8 mouse cellular contexts compared by ENCODE assay signal in the genomic region with DNA sequence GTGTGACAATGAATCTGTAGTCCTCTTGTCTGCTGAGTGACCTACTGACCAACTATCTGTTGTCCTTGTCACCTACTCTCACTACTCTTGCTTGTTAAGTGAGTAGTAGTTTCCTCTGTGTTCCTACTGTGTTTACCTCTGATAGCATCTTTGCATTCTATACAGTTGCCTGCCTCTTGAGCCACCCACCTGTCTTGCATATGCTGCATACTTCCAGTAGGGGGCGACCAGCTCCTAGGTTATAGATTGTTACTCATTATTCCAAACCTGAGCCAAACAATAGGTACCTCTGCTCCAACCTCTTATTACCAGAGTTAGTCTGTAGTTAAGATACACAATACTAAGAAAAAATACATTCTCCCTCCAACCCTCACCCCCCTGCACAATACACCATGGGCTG. TPM values are rescaled to one million over a fixed set of nuclear protein-coding genes. Genes with fewer than 3 reads are reported as not detected.
DNase-seq lines count a peak whose midpoint lies in the region; ATAC-seq lines count a peak whose summit lies in the region.

No protein-coding gene starts in this region.

- H3K27ac ChIP-seq in hindbrain, embryonic 13.5 days = no peak overlapping the region

- H3K4me2 ChIP-seq in hindbrain, embryonic 13.5 days = no peak overlapping the region

- H3K9ac ChIP-seq in hindbrain, embryonic 13.5 days = no peak overlapping the region

- no peaks in the 10 kb centered on the region for H3K9me3 ChIP-seq in hindbrain, embryonic 13.5 days

- H3K36me3 ChIP-seq in hindbrain, embryonic 13.5 days = no peaks in the 10 kb centered on the region

- H3K4me1 ChIP-seq in hindbrain, embryonic 13.5 days (replicated peaks) = peaks cover 11% of the 10 kb centered on the region

- ATAC-seq in hindbrain, embryonic 13.5 days (ENCODE audit: low FRiP score) = peak; percentile 54
- ATAC-seq in erythroblast, adult 5-6 weeks (replicated peaks; ENCODE audit: low FRiP score, poor library complexity, severe bottlenecking) = no peak; the same call in 1 of the 2 replicates

- H3K4me3 ChIP-seq in hindbrain, embryonic 13.5 days = no peak overlapping the region

- H3K27me3 ChIP-seq in hindbrain, embryonic 13.5 days = 0 out of 2 replicates have a peak, but pooled peaks cover 3% of the 10 kb centered on the region

- DNase-seq in heart, adult 11 months = peak; percentile 85
- DNase-seq in heart, postnatal 36 days = no peak
- peak; percentile 59 to 61 for DNase-seq in B cell, adult 2 months
- DNase-seq in c-Kit-positive CD71-positive TER-119-negative erythroid progenitor cells, embryonic 14.5 days (ENCODE audit: low read depth) = peak; percentile 8
- peak; percentile 56 for DNase-seq in retina, postnatal 1 day
- DNase-seq in urinary bladder, adult 2 months (ENCODE audit: low spot score) = no peak

- WGBS in hindbrain, embryonic 13.5 days = 0% methylated on average over 1 of the region's 1 CpGs

- intact Hi-C loops in heart, postnatal 36 days (cut with DNase I) = no loop called here

RNA-seq across cellular contexts. Expression of a gene that starts 4.7 kb away (rescaled TPM):
- 10 to 100 TPM; 29.6 to 38.7 TPM for total RNA-seq in heart, postnatal 36 days (2021)
- polyA plus RNA-seq in hindbrain, embryonic 13.5 days (2015; fragmentation: Nextera tagmentation; extraction: Ambion mirVana) = 5.7 and 6.5 TPM in 2 replicates
- not detected in 2 replicates for total RNA-seq in erythroblast, adult 5-6 weeks (2015; ENCODE audit: low replicate concordance)
- not detected in 2 replicates for total RNA-seq in erythroblast, adult 5-6 weeks (2017; ENCODE audit: low replicate concordance)
- polyA plus RNA-seq in urinary bladder, adult 2 months (2012; rRNA removed) = 10.5 and 12.4 TPM in 2 replicates

RNA-seq across cellular contexts. Expression of a gene that starts 26.7 kb away (rescaled TPM):
- total RNA-seq in heart, postnatal 36 days (2021) = not detected
- polyA plus RNA-seq in hindbrain, embryonic 13.5 days (2015; fragmentation: Nextera tagmentation; extraction: Ambion mirVana) = 64.6 and 91.3 TPM in 2 replicates
- total RNA-seq in erythroblast, adult 5-6 weeks (2015; ENCODE audit: low replicate concordance) = not detected in 2 replicates
- not detected in 2 replicates for total RNA-seq in erythroblast, adult 5-6 weeks (2017; ENCODE audit: low replicate concordance)
- polyA plus RNA-seq in urinary bladder, adult 2 months (2012; rRNA removed) = 0.07 and 0.12 TPM in 2 replicates

RNA-seq across cellular contexts. Expression of a gene that starts 39.2 kb away (rescaled TPM):
- not detected for total RNA-seq in heart, postnatal 36 days (2021)
- polyA plus RNA-seq in hindbrain, embryonic 13.5 days (2015; fragmentation: Nextera tagmentation; extraction: Ambion mirVana) = 5.4 and 7.4 TPM in 2 replicates
- not detected in 2 replicates for total RNA-seq in erythroblast, adult 5-6 weeks (2015; ENCODE audit: low replicate concordance)
- total RNA-seq in erythroblast, adult 5-6 weeks (2017; ENCODE audit: low replicate concordance) = not detected in 2 replicates
- polyA plus RNA-seq in urinary bladder, adult 2 months (2012; rRNA removed) = 0.18 and 0.21 TPM in 2 replicates

RNA-seq across cellular contexts. Expression of a gene that starts 58.1 kb away (rescaled TPM):
- 1 to 10 TPM; 1.4 to 2.0 TPM for total RNA-seq in heart, postnatal 36 days (2021)
- 8.0 TPM in 2 replicates for polyA plus RNA-seq in hindbrain, embryonic 13.5 days (2015; fragmentation: Nextera tagmentation; extraction: Ambion mirVana)
- total RNA-seq in erythroblast, adult 5-6 weeks (2015; ENCODE audit: low replicate concordance) = 0.96 and 8.2 TPM in 2 replicates
- 2.6 and 4.6 TPM in 2 replicates for total RNA-seq in erythroblast, adult 5-6 weeks (2017; ENCODE audit: low replicate concordance)
- polyA plus RNA-seq in urinary bladder, adult 2 months (2012; rRNA removed) = 1.3 and 1.4 TPM in 2 replicates

Comparison
In these comparisons a context has a peak if more than half of its experiments do, and no peak if none do; other contexts are left out.
1. DNase-seq: peak in heart, adult 11 months (single experiment), B cell, adult 2 months (2 of 2), c-Kit-positive CD71-positive TER-119-negative erythroid progenitor cells, embryonic 14.5 days (single experiment) and retina, postnatal 1 day (single experiment); none in heart, postnatal 36 days (0 of 2) and urinary bladder, adult 2 months (single experiment).
2. RNA of a gene that starts 4.7 kb away (total RNA-seq): 29.6 to 38.7 TPM in heart, postnatal 36 days; not detected in erythroblast, adult 5-6 weeks; every median in the first group is over 10 times any median in the second.